Mouse (Mus musculus): Measurements from ENCODE around the gene Ifne. TPM values are rescaled to one million over a fixed set of nuclear protein-coding genes. Genes with fewer than 3 reads are reported as not detected.

The Ifne gene
- total and polyA plus RNA-seq, 3 experiments: not detected

GRCm38 (mm10) chr4:88864599-88864998, 15.4 kb downstream of the Ifne start:
- peak; percentile 83 for DNase-seq (ENCODE audit: extremely low read depth)
- no peaks in the 10 kb centered on the region for H3K36me3 ChIP-seq (replicated peaks in 1 of 2; ENCODE audit: control insufficient read depth in 1 of 2, insufficient read depth in 1 of 2, low read length in 1 of 2)
- H3K9me3 ChIP-seq (replicated peaks; ENCODE audit: low read length): no peaks in the 10 kb centered on the region
- no peak overlapping the region for H3K27ac ChIP-seq (ENCODE audit: insufficient read depth, low read depth)
- dilution Hi-C loops (cut with MboI; ENCODE audit: extremely low pct_ligation_motif_present, extremely low pct_unique_long_range_greater_than_20kb, low sequenced_read_pairs): no loop called here
- no peak for TF ChIP-seq GABPA (IDR thresholded peaks at IDR 0.05; ENCODE audit: insufficient replicate concordance, low read depth, low read length)
- TF ChIP-seq CHD2 (IDR thresholded peaks at IDR 0.05; ENCODE audit: low read length): peak; percentile 65
- TF ChIP-seq RAD21 (IDR thresholded peaks at IDR 0.05; ENCODE audit: low read depth, low read length): no peak
- TF ChIP-seq BHLHE40 (IDR thresholded peaks at IDR 0.05; ENCODE audit: low read depth, low read length): peak; percentile 83
- peak; percentile 61; the same call in 1 of the 2 replicates for TF ChIP-seq MAZ (IDR thresholded peaks at IDR 0.05; ENCODE audit: low read depth, low read length)
- peak; percentile 35 for TF ChIP-seq ZNF384 (IDR thresholded peaks at IDR 0.05; ENCODE audit: low read depth, low read length)
- peak; percentile 95 for TF ChIP-seq EP300 (IDR thresholded peaks at IDR 0.05; ENCODE audit: low read length)
- peak; percentile 82 for TF ChIP-seq TCF12 (IDR thresholded peaks at IDR 0.05; ENCODE audit: low read depth, low read length)
- TF ChIP-seq USF2 (conservative IDR thresholded peaks at IDR 0.05; ENCODE audit: low read depth, low read length): no peak
- TF ChIP-seq NELFE (IDR thresholded peaks at IDR 0.05; ENCODE audit: low read depth, low read length): no peak
- TF ChIP-seq ETS1 (conservative IDR thresholded peaks at IDR 0.05; ENCODE audit: low read depth, low read length): peak; percentile 77
- no peak for TF ChIP-seq USF1 (IDR thresholded peaks at IDR 0.05; ENCODE audit: low read depth, low read length)
- TF ChIP-seq CHD1 (IDR thresholded peaks at IDR 0.05; ENCODE audit: low read depth, low read length): peak; percentile 73; the same call in 1 of the 2 replicates
- no peak for TF ChIP-seq ZMIZ1 (IDR thresholded peaks at IDR 0.05; ENCODE audit: low read depth, low read length)
- TF ChIP-seq IRF4 (IDR thresholded peaks at IDR 0.05; ENCODE audit: low read depth, low read length): peak; percentile 96
- TF ChIP-seq ZC3H11A (IDR thresholded peaks at IDR 0.05; ENCODE audit: low read depth, low read length): no peak
- TF ChIP-seq NRF1 (IDR thresholded peaks at IDR 0.05; ENCODE audit: low read depth, low read length): no peak
- TF ChIP-seq SIN3A (IDR thresholded peaks at IDR 0.05; ENCODE audit: low read length): no peak
- TF ChIP-seq HCFC1 (IDR thresholded peaks at IDR 0.05; ENCODE audit: low read depth, low read length): peak; percentile 39; the same call in 1 of the 2 replicates
- TF ChIP-seq CTCF (conservative IDR thresholded peaks at IDR 0.05 in 1 of 2, IDR thresholded peaks at IDR 0.05 in 1 of 2; ENCODE audit: low read depth in 2 of 2, low read length in 2 of 2): no peak
- TF ChIP-seq E2F4 (IDR thresholded peaks at IDR 0.05; ENCODE audit: insufficient replicate concordance, low read depth, low read length): peak; percentile 76; the same call in 1 of the 2 replicates
- TF ChIP-seq JUND (conservative IDR thresholded peaks at IDR 0.05; ENCODE audit: low read depth, low read length): peak; percentile 69
- no peak for TF ChIP-seq UBTF (IDR thresholded peaks at IDR 0.05; ENCODE audit: low read depth, low read length)
- TF ChIP-seq JUN (IDR thresholded peaks at IDR 0.05; ENCODE audit: insufficient read depth, low read depth, low read length): no peak
- TF ChIP-seq MAFK (IDR thresholded peaks at IDR 0.05; ENCODE audit: insufficient replicate concordance, low read length): peak; percentile 91
- no peak for TF ChIP-seq TBP (conservative IDR thresholded peaks at IDR 0.05; ENCODE audit: low read depth, low read length)
- TF ChIP-seq SMC3 (IDR thresholded peaks at IDR 0.05; ENCODE audit: low read depth, low read length): no peak
- no peak for TF ChIP-seq POLR2AphosphoS2 (IDR thresholded peaks at IDR 0.05; ENCODE audit: low read depth, low read length)
- no peak for TF ChIP-seq POLR2A (IDR thresholded peaks at IDR 0.05; ENCODE audit: low read depth, low read length)
- TF ChIP-seq ELF1 (IDR thresholded peaks at IDR 0.05; ENCODE audit: low read depth, low read length): peak; percentile 25; the same call in 1 of the 2 replicates
- no peak for TF ChIP-seq MXI1 (IDR thresholded peaks at IDR 0.05; ENCODE audit: low read depth, low read length)
- peak; percentile 62; the same call in 1 of the 2 replicates for TF ChIP-seq MYC (IDR thresholded peaks at IDR 0.05; ENCODE audit: low read depth, low read length)
- TF ChIP-seq KAT2A (IDR thresholded peaks at IDR 0.05; ENCODE audit: insufficient replicate concordance, low read length): no peak
- no peak for TF ChIP-seq PAX5 (IDR thresholded peaks at IDR 0.05; ENCODE audit: low read length)
- peak; percentile 91 for TF ChIP-seq RCOR1 (conservative IDR thresholded peaks at IDR 0.05; ENCODE audit: low read depth, low read length)
- TF ChIP-seq MEF2A (IDR thresholded peaks at IDR 0.05; ENCODE audit: borderline replicate concordance, low read depth, low read length): peak; percentile 83
- TF ChIP-seq MAX (IDR thresholded peaks at IDR 0.05; ENCODE audit: low read length): peak; percentile 85
- TF ChIP-seq ZKSCAN1 (IDR thresholded peaks at IDR 0.05; ENCODE audit: borderline replicate concordance, low read depth, low read length): no peak
- in situ Hi-C loops (cut with MboI; ENCODE audit: low pct_ligation_motif_present, low pct_unique_long_range_greater_than_20kb, low sequenced_read_pairs): no loop called here
- peaks cover 0 to 31% of the 10 kb centered on the region in 2 experiments; a peak in 2 of 4 replicates for H3K4me1 ChIP-seq (ENCODE audit: control insufficient read depth in 1 of 2, insufficient read depth in 2 of 2)
- no peaks in the 10 kb centered on the region for H3K79me2 ChIP-seq (replicated peaks; ENCODE audit: control insufficient read depth, extremely low read depth, insufficient read depth, poor library complexity, severe bottlenecking)
- peak overlapping the region; percentile 43 for H3K9ac ChIP-seq (ENCODE audit: insufficient read depth, low read depth)
- H3K27me3 ChIP-seq (replicated peaks): peaks cover 52% of the 10 kb centered on the region
- H3K4me3 ChIP-seq (replicated peaks in 1 of 3; ENCODE audit: low read depth in 2 of 3, low read length in 2 of 3, poor library complexity in 1 of 3): peak overlapping the region; percentile 10 to 41 (median 41)
- H3K4me2 ChIP-seq (ENCODE audit: insufficient read depth, low read depth, poor library complexity, severe bottlenecking): peak overlapping the region; percentile 88
